Mouse (Mus musculus): ENCODE measurements around the gene Adcy5. TPM values are rescaled to one million over a fixed set of nuclear protein-coding genes. Genes with fewer than 3 reads are reported as not detected.

The Adcy5 gene
- total RNA-seq, 4 experiments from 2014 or later = 198 to 240 (median 222) TPM

DNA sequence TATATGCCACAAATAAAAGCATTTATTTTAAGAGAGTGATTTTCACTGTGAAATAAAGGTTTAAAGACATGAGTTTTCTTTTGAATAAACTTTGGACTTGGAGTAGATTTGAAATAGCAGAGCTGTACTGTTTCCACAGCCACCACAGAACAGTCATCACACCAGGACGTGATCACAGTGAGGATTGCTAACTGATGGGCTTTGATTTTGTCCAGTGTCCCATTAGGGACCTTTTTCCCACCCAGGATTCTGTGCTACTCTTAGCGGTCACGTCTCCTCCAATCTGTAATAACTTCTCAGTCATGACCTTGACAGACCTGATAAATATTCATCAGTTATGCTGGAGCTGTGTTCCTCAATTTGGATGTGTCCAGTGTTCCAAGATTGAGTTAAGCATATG, 160.8 kb downstream of the Adcy5 start:
- no peak for DNase-seq (ENCODE audit: low spot score in 2 of 2)

DNA sequence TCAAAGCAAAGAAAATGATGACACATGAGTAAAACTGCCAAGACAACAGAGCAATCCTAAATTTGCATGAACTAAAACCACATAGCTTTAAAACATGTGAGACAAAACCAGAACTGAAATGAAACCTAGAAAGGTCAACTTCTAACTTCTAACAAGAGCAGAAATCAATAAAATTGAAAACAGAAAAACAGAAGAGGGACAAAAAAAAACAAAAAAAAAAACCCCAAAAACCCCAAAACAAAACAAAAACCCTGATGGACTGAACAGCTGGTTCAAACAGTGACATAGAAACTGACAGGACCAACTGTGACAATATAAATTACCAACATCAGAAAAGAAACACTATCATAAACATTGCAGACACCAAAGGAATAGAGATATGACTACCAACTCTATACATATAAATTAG, 162.2 kb downstream of the Adcy5 start:
- DNase-seq (ENCODE audit: low spot score in 2 of 2) = no peak

DNA sequence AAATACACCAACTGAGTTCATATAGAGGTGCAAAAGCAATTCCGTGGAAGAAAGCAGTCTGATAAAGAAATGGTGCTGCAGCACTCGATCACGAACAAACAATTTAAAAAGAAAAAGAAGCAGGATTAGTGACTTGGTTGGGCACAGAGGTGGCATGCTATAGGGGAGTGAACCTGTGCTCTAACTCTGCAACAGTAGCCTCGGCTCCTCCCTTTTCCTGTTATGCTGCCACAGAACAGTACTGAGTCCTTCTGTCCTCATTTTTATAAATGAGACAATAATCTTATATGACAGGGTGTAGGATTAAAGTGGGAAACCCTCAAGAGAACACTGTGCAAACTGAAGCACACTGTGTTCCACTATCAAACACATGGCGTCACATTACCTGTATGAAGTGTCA, 162.8 kb downstream of the Adcy5 start:
- no peak for DNase-seq (ENCODE audit: low spot score in 2 of 2)

DNA sequence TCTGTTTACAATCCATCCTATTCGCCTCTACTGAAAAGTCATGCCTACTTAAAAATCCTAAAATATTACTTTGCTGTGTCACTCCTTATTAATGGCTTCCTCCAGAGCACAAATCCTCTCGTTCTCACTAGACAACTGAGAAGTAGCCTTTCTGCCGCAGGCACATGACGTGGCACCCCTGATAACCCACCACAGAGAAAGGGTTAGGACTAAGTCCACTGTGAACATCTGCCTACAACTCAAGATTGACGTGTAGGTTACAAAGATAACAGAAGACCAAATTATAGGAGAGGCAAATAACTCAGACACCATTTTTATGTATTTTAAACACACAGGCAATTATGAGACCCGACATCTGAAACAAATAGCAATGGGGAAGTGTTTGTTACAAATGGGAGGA, 163.7 kb downstream of the Adcy5 start:
- DNase-seq (ENCODE audit: low spot score in 2 of 2) = no peak

DNA sequence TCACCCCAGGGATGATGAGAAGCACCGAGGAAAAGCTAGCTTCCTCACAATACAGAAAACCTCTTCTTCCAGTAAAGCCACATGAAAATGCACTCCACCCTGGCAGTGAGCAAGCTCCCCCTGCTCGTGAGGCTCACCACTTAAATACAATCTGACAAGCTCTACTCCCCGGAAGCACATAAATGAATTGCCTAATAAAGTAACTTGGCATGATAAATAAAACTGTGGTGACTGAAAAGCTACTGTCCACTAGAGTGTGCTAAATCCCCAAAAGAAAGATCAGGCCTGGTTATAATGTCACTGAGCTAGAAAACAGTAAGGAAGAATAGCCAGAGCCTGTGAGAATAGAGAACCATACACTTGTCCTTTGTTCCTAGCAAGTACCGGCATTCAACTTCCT, 164.7 kb downstream of the Adcy5 start:
- DNase-seq (ENCODE audit: low spot score in 2 of 2) = no peak

DNA sequence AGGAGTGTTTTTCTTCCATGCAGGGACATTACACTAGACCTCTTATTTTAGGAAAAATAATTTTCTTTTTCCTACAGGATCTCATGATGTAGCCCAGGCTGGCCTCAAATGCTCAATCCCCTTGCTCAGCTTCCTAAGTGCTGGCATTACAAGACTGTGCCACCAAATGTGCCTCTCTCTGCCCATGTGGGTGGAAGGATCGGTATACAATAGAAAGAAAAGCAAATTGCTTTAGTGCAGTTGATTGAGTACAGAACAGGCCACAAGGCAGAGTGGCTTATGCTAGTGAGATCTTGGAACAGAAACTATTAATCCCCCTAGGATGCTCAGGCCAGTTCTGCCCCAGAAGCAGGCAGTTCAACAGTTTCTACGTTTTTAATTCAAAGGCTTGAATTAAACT, 165.1 kb downstream of the Adcy5 start:
- DNase-seq (ENCODE audit: low spot score in 2 of 2) = no peak

DNA sequence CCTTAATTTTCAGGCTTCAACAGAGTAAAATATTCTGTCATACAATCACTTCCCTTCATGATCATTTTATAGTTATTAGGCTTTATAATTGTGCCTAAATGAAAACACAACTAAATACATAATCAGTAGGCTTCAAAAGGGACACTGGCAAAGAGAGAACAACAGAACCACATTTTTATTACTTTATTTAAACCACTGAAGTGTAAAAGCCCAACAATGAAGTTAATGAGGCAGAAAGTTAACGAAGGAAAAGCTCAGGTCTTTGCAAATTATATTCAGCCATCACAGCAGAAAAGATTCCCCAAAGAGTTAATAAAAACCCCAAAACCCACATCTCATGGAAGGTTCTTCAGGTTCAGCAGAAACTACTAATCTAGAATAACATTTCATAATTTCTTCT, 175.8 kb downstream of the Adcy5 start:
- DNase-seq (ENCODE audit: low spot score in 2 of 2) = no peak

Other genes starting within 250 kb of the Adcy5 start
- gene Hacd2, start 132.4 kb upstream of the Adcy5 start, total RNA-seq (2022) = 10 to 100 TPM; 26.1 to 37.7 (median 30.3) TPM
- 10 to 100 TPM; 14.0 to 19.6 (median 17.7) TPM for gene Sec22a, start 209.0 kb downstream of the Adcy5 start, total RNA-seq (2022)

Measured in left cerebral cortex, adult 8-10 months (tissue).